In the genomic region with DNA sequence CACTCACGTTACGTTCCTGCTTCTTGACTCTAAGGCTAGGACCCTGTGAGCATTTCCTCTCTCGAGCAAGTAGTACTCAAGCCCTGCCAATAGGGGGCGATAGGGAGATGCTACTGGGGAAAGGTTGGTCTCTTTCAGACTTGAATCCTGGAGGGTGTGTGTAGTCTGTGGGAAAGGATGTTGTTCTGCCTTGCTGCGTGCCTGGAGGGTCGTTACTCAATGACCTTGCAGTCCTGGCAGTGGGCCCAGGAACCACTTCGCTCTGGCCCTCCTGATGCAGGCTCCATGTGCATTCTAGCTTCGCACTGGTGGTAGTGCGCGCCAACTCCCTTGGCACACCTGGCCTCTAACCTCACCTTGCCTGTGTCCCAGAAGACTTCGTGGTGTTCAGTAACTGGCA, we compare ENCODE assay signal across 8 mouse cellular contexts.
DNase-seq lines count a peak whose midpoint lies in the region; ATAC-seq and TF ChIP-seq lines count a peak whose summit lies in the region.

No protein-coding gene starts in this region.

- no peak for DNase-seq in forebrain, postnatal 0 days
- no peak for DNase-seq in forebrain, embryonic 11.5 days (ENCODE audit: low spot score)
- DNase-seq in 416B (ENCODE audit: low read depth) = peak; percentile 50
- peak; percentile 81 for DNase-seq in adrenal gland, postnatal 14 days
- DNase-seq in kidney, adult 2 months = peak; percentile 90
- DNase-seq in ovary, postnatal 14 days (ENCODE audit: low spot score) = peak; percentile 33
- no peak for DNase-seq in right cerebral cortex, postnatal 4 days
- DNase-seq in layer of hippocampus, postnatal 36 days = no peak

- no peak overlapping the region for H3K4me2 ChIP-seq in forebrain, postnatal 0 days (ENCODE audit: low read depth)
- no peak overlapping the region for H3K4me2 ChIP-seq in forebrain, embryonic 11.5 days (ENCODE audit: low read depth, low read length, severe bottlenecking)

- WGBS in forebrain, postnatal 0 days = 76% methylated on average over 11 of the region's 11 CpGs
- 91% methylated on average over 11 of the region's 11 CpGs for WGBS in forebrain, embryonic 11.5 days
- 53% methylated on average over 11 of the region's 11 CpGs for WGBS in kidney, adult 2 months

- no peak overlapping the region for H3K4me3 ChIP-seq in forebrain, postnatal 0 days (ENCODE audit: low read depth, low read length)
- H3K4me3 ChIP-seq in forebrain, embryonic 11.5 days (ENCODE audit: low read depth, low read length) = no peak overlapping the region
- no peak overlapping the region for H3K4me3 ChIP-seq in kidney, adult 2 months (ENCODE audit: insufficient read depth, low read depth, low read length)

- peaks cover 9% of the 10 kb centered on the region; the same call in 1 of the 2 replicates for H3K36me3 ChIP-seq in forebrain, postnatal 0 days (ENCODE audit: insufficient read depth)
- peaks cover 2% of the 10 kb centered on the region; the same call in 1 of the 2 replicates for H3K36me3 ChIP-seq in forebrain, embryonic 11.5 days (ENCODE audit: control insufficient read depth, insufficient read depth, low read length)
- H3K36me3 ChIP-seq in kidney, adult 2 months (ENCODE audit: control insufficient read depth, insufficient read depth, low read length) = no peaks in the 10 kb centered on the region

- ATAC-seq in forebrain, postnatal 0 days = no peak
- ATAC-seq in forebrain, embryonic 11.5 days (replicated peaks; ENCODE audit: low FRiP score) = no peak

- H3K9ac ChIP-seq in forebrain, postnatal 0 days = no peak overlapping the region
- no peak overlapping the region for H3K9ac ChIP-seq in forebrain, embryonic 11.5 days (ENCODE audit: low read length)

- H3K27me3 ChIP-seq in forebrain, postnatal 0 days (ENCODE audit: insufficient read depth, low read length) = no peaks in the 10 kb centered on the region
- H3K27me3 ChIP-seq in forebrain, embryonic 11.5 days (ENCODE audit: control insufficient read depth, insufficient read depth, low read length) = no peaks in the 10 kb centered on the region
- no peaks in the 10 kb centered on the region for H3K27me3 ChIP-seq in kidney, adult 2 months (replicated peaks; ENCODE audit: control insufficient read depth, insufficient read depth, low read length)

- H3K4me1 ChIP-seq in forebrain, postnatal 0 days (ENCODE audit: insufficient read depth) = no peaks in the 10 kb centered on the region
- H3K4me1 ChIP-seq in forebrain, embryonic 11.5 days (replicated peaks; ENCODE audit: control insufficient read depth, insufficient read depth, low read length) = no peaks in the 10 kb centered on the region
- no peaks in the 10 kb centered on the region for H3K4me1 ChIP-seq in kidney, adult 2 months (ENCODE audit: control insufficient read depth, insufficient read depth, low read length)

- no peak for TF ChIP-seq POLR2A in kidney, adult 2 months (IDR thresholded peaks at IDR 0.05; ENCODE audit: low read depth, low read length)

- H3K27ac ChIP-seq in forebrain, postnatal 0 days (ENCODE audit: low read depth, low read length) = no peak overlapping the region
- no peak overlapping the region for H3K27ac ChIP-seq in forebrain, embryonic 11.5 days (ENCODE audit: low read depth, low read length)
- peak overlapping the region; percentile 27; the same call in 1 of the 2 replicates for H3K27ac ChIP-seq in kidney, adult 2 months (ENCODE audit: insufficient read depth, low read depth, low read length)

- peak; percentile 44 for TF ChIP-seq CTCF in forebrain, postnatal 0 days (IDR thresholded peaks at IDR 0.05; ENCODE audit: low read depth)
- TF ChIP-seq CTCF in kidney, adult 2 months (conservative IDR thresholded peaks at IDR 0.05; ENCODE audit: insufficient read depth, insufficient read length, low read depth, low read length) = peak; percentile 57

- no peaks in the 10 kb centered on the region for H3K9me3 ChIP-seq in forebrain, postnatal 0 days (ENCODE audit: low read length)
- H3K9me3 ChIP-seq in forebrain, embryonic 11.5 days (ENCODE audit: control insufficient read depth, low read length) = no peaks in the 10 kb centered on the region; the same call in 1 of the 2 replicates

Comparison
In these comparisons a context has a peak if more than half of its experiments do, and no peak if none do; other contexts are left out.
1. DNase-seq: peak in 416B (single experiment), adrenal gland, postnatal 14 days (single experiment), kidney, adult 2 months (single experiment) and ovary, postnatal 14 days (single experiment); none in forebrain, postnatal 0 days (single experiment), forebrain, embryonic 11.5 days (single experiment), right cerebral cortex, postnatal 4 days (single experiment) and layer of hippocampus, postnatal 36 days (0 of 2).